Comparison of ENCODE assay signal across 14 mouse cellular contexts in the genomic region with DNA sequence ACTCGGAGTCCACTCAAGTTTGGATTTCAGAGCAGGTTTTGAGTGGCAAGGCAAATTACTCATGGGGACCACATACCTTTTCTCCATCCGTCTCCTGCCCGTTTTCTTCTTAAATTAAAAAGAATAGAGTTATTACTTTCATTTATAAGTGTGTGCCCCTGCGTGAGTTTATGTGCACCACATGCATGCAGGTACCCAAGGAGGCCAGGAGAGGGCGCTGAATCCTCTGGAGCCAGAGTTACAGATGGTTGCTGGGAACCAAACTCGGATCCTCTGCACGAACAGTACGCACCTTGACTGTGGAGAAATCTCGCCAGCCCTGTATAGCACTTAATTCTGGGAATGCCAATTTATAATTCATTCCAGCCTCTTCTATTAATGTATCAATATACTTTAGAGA. TPM values are rescaled to one million over a fixed set of nuclear protein-coding genes. Genes with fewer than 3 reads are reported as not detected.
"Had no signal": no experiment of that assay in that cellular context is flagged by ENCODE, and none has a peak within 500 bp of the region (broad histone marks: within the 10 kb centered on the region; RNA-seq: fewer than 3 reads in every experiment).

No protein-coding gene starts in this region.

- H3K4me3 ChIP-seq: limb, embryonic 12.5 days; midbrain, embryonic 12.5 days; myocyte; neural tube, embryonic 12.5 days had no signal

- H3K4me2 ChIP-seq: limb, embryonic 12.5 days; midbrain, embryonic 12.5 days; neural tube, embryonic 12.5 days had no signal

- H3K27ac ChIP-seq: limb, embryonic 12.5 days; liver, embryonic 14.5 days; midbrain, embryonic 12.5 days; neural tube, embryonic 12.5 days had no signal

- H3K9ac ChIP-seq: limb, embryonic 12.5 days; liver, embryonic 14.5 days; midbrain, embryonic 12.5 days; neural tube, embryonic 12.5 days had no signal

- H3K4me1 ChIP-seq: limb, embryonic 12.5 days; neural tube, embryonic 12.5 days had no signal

- H3K27me3 ChIP-seq: limb, embryonic 12.5 days; midbrain, embryonic 12.5 days; neural tube, embryonic 12.5 days had no signal

- H3K36me3 ChIP-seq: limb, embryonic 12.5 days; midbrain, embryonic 12.5 days; neural tube, embryonic 12.5 days had no signal

- DNase-seq: kidney, adult 18-20 months; kidney, postnatal 14 days; layer of hippocampus, adult 9-11 months; lung, adult 2 months; lung, postnatal 14 days; right cerebral cortex, postnatal 4 days; spleen, adult 18-20 months; thymus, postnatal 4 days had no signal

- H3K9me3 ChIP-seq: midbrain, embryonic 12.5 days; neural tube, embryonic 12.5 days had no signal

RNA-seq across cellular contexts. Expression of a gene that starts 58.3 kb away (rescaled TPM):
- total RNA-seq: megakaryocyte-erythroid progenitor cell, adult 5-6 weeks had no signal
